Mouse (Mus musculus): ENCODE measurements at regions not wholly inside any gene's neighbourhood (a gene's known extent, or its start where the extent isn't known, plus 50 kb on each side); places are given as distances from the start of the nearest gene placed in this dataset.

DNA sequence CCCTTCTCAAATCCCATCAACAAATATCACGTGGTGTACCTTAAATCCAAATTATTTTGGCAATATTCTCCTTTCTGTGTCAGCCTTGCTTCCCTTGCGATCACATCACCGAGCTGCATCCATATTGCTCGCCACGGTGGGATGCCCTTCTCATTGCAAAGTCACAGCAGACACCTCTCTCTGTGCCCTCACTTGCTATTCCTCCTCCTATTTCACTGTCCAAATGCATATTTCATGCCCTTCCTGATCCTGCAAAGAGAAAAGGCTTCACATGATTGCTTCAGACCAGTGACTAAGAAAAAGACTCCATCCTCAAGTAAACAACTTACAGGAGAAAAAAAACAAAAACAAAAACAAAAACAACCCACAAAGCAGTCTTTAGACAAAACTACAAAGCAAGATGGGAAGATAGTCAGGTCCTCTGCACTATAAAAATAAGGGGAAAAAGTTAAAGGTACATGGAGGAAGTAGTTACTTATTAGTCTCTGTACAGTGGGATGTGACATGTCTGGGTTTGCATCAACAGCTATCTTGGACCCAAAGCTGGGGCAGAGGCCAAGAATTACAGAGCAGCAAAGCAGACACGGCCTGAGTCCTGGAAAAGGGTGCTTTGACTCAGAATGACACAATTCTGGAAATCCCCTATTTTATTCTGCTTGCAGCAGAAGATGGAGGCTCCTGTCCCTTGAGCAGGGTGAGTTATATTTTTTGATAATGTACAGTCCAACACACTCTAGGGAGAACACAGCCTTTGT lies 349.3 kb downstream of the Zfp619 start:
- no peak overlapping the region for H3K4me3 ChIP-seq (ENCODE audit: low read depth, low read length)
- H3K4me2 ChIP-seq (ENCODE audit: low read length): no peak overlapping the region
- DNase-seq (ENCODE audit: low spot score) (no peak), ATAC-seq (replicated peaks; ENCODE audit: low FRiP score, low TSS enrichment, low read depth) (no peak)
- H3K9me3 ChIP-seq (ENCODE audit: control insufficient read depth, low read length): no peaks in the 10 kb centered on the region
- H3K36me3 ChIP-seq (ENCODE audit: control insufficient read depth, insufficient read depth, low read length): no peaks in the 10 kb centered on the region
- no peak overlapping the region for H3K27ac ChIP-seq (ENCODE audit: low read depth)
- H3K27me3 ChIP-seq (replicated peaks; ENCODE audit: control insufficient read depth, insufficient read depth, low read length): no peaks in the 10 kb centered on the region
- 83% methylated on average over 6 of the region's 6 CpGs for WGBS
- no peak overlapping the region for H3K9ac ChIP-seq (ENCODE audit: low read length)
- H3K4me1 ChIP-seq (replicated peaks; ENCODE audit: control insufficient read depth, insufficient read depth, low read length): no peaks in the 10 kb centered on the region

DNA sequence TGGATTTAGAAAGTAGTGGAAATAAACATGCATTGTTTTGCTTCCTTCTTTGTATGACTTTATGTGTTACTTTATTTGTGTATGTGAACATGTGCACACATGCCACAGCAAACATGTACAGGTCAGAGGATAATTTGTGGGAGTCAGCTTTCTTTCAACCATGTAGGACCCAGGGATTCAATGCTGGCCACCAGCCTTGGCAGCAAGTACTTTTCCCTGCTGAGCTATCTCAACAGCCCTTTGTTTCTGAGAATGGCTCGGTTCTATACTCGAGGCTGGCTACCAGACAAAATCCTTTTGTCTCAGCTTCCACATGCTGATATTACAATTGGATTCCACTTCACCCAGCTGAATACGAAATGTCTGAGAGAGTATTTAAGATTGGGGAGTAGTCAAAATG lies 349.9 kb downstream of the Zfp619 start:
- DNase-seq (ENCODE audit: low spot score) (no peak), ATAC-seq (replicated peaks; ENCODE audit: low FRiP score, low TSS enrichment, low read depth) (no peak)
- Histone ChIP-seq H3K27ac (ENCODE audit: low read depth) (no peak overlapping the region), H3K27me3 (replicated peaks; ENCODE audit: control insufficient read depth, insufficient read depth, low read length) (no peaks in the 10 kb centered on the region), H3K4me2 (ENCODE audit: low read length) (no peak overlapping the region), H3K4me1 (replicated peaks; ENCODE audit: control insufficient read depth, insufficient read depth, low read length) (no peaks in the 10 kb centered on the region), H3K9ac (ENCODE audit: low read length) (no peak overlapping the region), H3K9me3 (ENCODE audit: control insufficient read depth, low read length) (no peaks in the 10 kb centered on the region), H3K36me3 (ENCODE audit: control insufficient read depth, insufficient read depth, low read length) (no peaks in the 10 kb centered on the region), H3K4me3 (ENCODE audit: low read depth, low read length) (no peak overlapping the region)
- WGBS: 54% methylated on average over 3 of the region's 3 CpGs

DNA sequence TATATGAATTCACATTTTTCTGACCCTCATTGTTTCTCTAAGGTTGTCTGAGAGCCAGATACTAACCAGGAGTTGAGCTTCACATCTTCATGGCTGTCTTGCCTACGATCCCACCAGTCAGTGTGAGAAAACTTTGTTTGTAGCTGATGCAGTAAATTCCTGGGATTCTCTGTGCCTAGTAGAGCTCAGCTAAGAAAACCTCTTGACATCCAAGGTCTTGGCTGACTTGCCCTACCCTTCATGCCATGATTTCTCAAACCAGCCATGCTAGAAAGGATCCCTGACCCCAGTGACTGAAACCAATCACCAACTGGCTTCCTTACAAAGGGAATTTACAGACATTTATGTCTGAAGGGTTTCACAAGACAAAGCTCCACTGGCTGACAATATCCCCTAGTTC lies 364.5 kb downstream of the Zfp619 start:
- Histone ChIP-seq H3K27ac (ENCODE audit: low read depth) (no peak overlapping the region), H3K4me3 (ENCODE audit: low read depth, low read length) (no peak overlapping the region), H3K9me3 (ENCODE audit: control insufficient read depth, low read length) (no peaks in the 10 kb centered on the region), H3K4me2 (ENCODE audit: low read length) (no peak overlapping the region), H3K36me3 (ENCODE audit: control insufficient read depth, insufficient read depth, low read length) (no peaks in the 10 kb centered on the region), H3K9ac (ENCODE audit: low read length) (no peak overlapping the region), H3K4me1 (replicated peaks; ENCODE audit: control insufficient read depth, insufficient read depth, low read length) (no peaks in the 10 kb centered on the region), H3K27me3 (replicated peaks; ENCODE audit: control insufficient read depth, insufficient read depth, low read length) (no peaks in the 10 kb centered on the region)
- no peak for ATAC-seq (replicated peaks; ENCODE audit: low FRiP score, low TSS enrichment, low read depth)
- WGBS: 28% methylated on average over 1 of the region's 1 CpGs
- no peak for DNase-seq (ENCODE audit: low spot score)

DNA sequence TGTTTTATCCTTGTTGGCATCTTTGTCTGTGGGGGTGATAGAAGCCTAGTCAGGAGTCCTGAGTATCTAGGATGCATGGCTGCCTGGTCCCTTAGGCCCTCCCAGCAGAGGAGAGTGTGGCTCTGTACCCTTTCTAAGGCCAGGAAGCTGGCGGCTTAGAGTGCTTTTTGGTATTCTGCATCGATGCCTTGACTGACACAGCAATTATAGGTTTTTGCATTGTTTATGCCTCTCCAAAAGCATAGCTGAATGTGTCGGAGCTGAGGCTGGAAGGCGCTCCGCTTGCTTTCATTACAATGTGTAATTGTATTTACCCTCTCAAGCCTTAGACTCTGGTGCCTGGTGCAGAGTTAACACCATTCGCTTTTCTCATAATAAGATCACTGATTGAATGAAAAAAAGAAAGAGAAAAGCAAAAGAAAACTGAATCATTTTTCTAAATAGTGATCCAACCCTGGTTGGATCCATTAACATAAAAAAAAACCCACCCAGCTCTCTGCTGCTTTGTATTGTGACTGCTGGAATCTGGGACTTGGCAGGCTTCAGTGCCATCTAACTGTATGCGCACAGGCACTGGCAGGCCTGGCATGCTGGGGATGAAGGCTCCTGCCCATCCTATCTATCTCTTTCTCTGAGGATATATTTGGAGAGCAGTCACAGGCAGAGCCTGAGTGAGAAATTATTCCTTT lies 376.8 kb downstream of the Zfp619 start:
- 85% methylated on average over 7 of the region's 7 CpGs for WGBS
- H3K27ac ChIP-seq (ENCODE audit: low read depth): no peak overlapping the region
- ATAC-seq (replicated peaks; ENCODE audit: low FRiP score, low TSS enrichment, low read depth) (no peak), DNase-seq (ENCODE audit: low spot score) (no peak)
- H3K4me3 ChIP-seq (ENCODE audit: low read depth, low read length): no peak overlapping the region
- no peak overlapping the region for H3K4me2 ChIP-seq (ENCODE audit: low read length)
- H3K4me1 ChIP-seq (replicated peaks; ENCODE audit: control insufficient read depth, insufficient read depth, low read length): no peaks in the 10 kb centered on the region
- no peaks in the 10 kb centered on the region for H3K27me3 ChIP-seq (replicated peaks; ENCODE audit: control insufficient read depth, insufficient read depth, low read length)
- no peaks in the 10 kb centered on the region for H3K9me3 ChIP-seq (ENCODE audit: control insufficient read depth, low read length)
- no peak overlapping the region for H3K9ac ChIP-seq (ENCODE audit: low read length)
- H3K36me3 ChIP-seq (ENCODE audit: control insufficient read depth, insufficient read depth, low read length): no peaks in the 10 kb centered on the region

GRCm38 (mm10) chr7:39896918-39897317 lies 379.4 kb downstream of the Zfp619 start:
- ATAC-seq (replicated peaks; ENCODE audit: low FRiP score, low TSS enrichment, low read depth) (no peak), DNase-seq (ENCODE audit: low spot score) (no peak)
- WGBS: 78% methylated on average over 2 of the region's 2 CpGs

GRCm38 (mm10) chr7:39898268-39898667 lies 380.7 kb downstream of the Zfp619 start:
- H3K4me1 ChIP-seq (replicated peaks; ENCODE audit: control insufficient read depth, insufficient read depth, low read length): no peaks in the 10 kb centered on the region
- ATAC-seq (replicated peaks; ENCODE audit: low FRiP score, low TSS enrichment, low read depth) (no peak), DNase-seq (ENCODE audit: low spot score) (no peak)
- no peak overlapping the region for H3K4me2 ChIP-seq (ENCODE audit: low read length)
- WGBS: 87% methylated on average over 1 of the region's 1 CpGs
- H3K4me3 ChIP-seq (ENCODE audit: low read depth, low read length): no peak overlapping the region
- no peaks in the 10 kb centered on the region for H3K36me3 ChIP-seq (ENCODE audit: control insufficient read depth, insufficient read depth, low read length)
- no peaks in the 10 kb centered on the region for H3K9me3 ChIP-seq (ENCODE audit: control insufficient read depth, low read length)
- H3K9ac ChIP-seq (ENCODE audit: low read length): no peak overlapping the region
- no peak overlapping the region for H3K27ac ChIP-seq (ENCODE audit: low read depth)
- no peaks in the 10 kb centered on the region for H3K27me3 ChIP-seq (replicated peaks; ENCODE audit: control insufficient read depth, insufficient read depth, low read length)

More at GRCm38 (mm10) chr7:39896918-39897317, 379.4 kb downstream of the Zfp619 start:
- no peaks in the 10 kb centered on the region for H3K36me3 ChIP-seq (ENCODE audit: control insufficient read depth, insufficient read depth, low read length)
- no peaks in the 10 kb centered on the region for H3K9me3 ChIP-seq (ENCODE audit: control insufficient read depth, low read length)
- no peak overlapping the region for H3K9ac ChIP-seq (ENCODE audit: low read length)
- H3K27me3 ChIP-seq (replicated peaks; ENCODE audit: control insufficient read depth, insufficient read depth, low read length): no peaks in the 10 kb centered on the region
- H3K4me3 ChIP-seq (ENCODE audit: low read depth, low read length): no peak overlapping the region
- H3K4me2 ChIP-seq (ENCODE audit: low read length): no peak overlapping the region
- no peaks in the 10 kb centered on the region for H3K4me1 ChIP-seq (replicated peaks; ENCODE audit: control insufficient read depth, insufficient read depth, low read length)
- no peak overlapping the region for H3K27ac ChIP-seq (ENCODE audit: low read depth)

DNA sequence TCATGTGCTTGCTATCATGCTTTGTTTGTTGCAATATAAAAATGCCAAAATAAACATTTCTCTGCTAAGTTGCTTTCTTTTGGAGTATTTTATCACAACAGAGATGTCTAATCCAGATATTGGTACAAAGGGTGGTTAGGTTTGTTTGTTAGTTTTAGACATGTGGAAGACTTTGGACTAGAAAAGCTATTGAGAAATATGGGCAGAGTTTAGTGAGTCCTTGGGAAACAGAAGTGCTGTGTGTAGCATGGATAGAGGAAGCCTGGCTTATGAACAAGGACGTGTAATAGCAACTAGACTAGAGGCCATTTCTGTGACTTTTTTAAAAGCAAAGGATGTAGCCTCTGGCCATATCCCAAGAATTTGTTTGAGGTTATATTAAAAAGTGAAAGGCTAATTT lies 416.4 kb downstream of the Zfp619 start:
- ATAC-seq (replicated peaks; ENCODE audit: low FRiP score, low TSS enrichment, low read depth) (no peak), DNase-seq (ENCODE audit: low spot score) (no peak)
- no peaks in the 10 kb centered on the region for H3K9me3 ChIP-seq (ENCODE audit: control insufficient read depth, low read length)
- H3K27ac ChIP-seq (ENCODE audit: low read depth): no peak overlapping the region
- no peak overlapping the region for H3K9ac ChIP-seq (ENCODE audit: low read length)
- no peak overlapping the region for H3K4me2 ChIP-seq (ENCODE audit: low read length)
- H3K36me3 ChIP-seq (ENCODE audit: control insufficient read depth, insufficient read depth, low read length): no peaks in the 10 kb centered on the region
- 55% methylated on average over 1 of the region's 1 CpGs for WGBS
- no peaks in the 10 kb centered on the region for H3K4me1 ChIP-seq (replicated peaks; ENCODE audit: control insufficient read depth, insufficient read depth, low read length)
- no peak overlapping the region for H3K4me3 ChIP-seq (ENCODE audit: low read depth, low read length)
- H3K27me3 ChIP-seq (replicated peaks; ENCODE audit: control insufficient read depth, insufficient read depth, low read length): no peaks in the 10 kb centered on the region

- WGBS: 66% methylated on average over 4 of the region's 4 CpGs
- no peak for DNase-seq (ENCODE audit: low spot score)
- ATAC-seq (replicated peaks; ENCODE audit: low FRiP score, low TSS enrichment, low read depth): no peak
These were observed 419.7 kb downstream of the Zfp619 start for GRCm38 (mm10) chr7:39937262-39937661.

More at GRCm38 (mm10) chr7:39937262-39937661, 419.7 kb downstream of the Zfp619 start:
- no peaks in the 10 kb centered on the region for H3K36me3 ChIP-seq (ENCODE audit: control insufficient read depth, insufficient read depth, low read length)
- no peaks in the 10 kb centered on the region for H3K9me3 ChIP-seq (ENCODE audit: control insufficient read depth, low read length)
- H3K27me3 ChIP-seq (replicated peaks; ENCODE audit: control insufficient read depth, insufficient read depth, low read length): no peaks in the 10 kb centered on the region
- no peak overlapping the region for H3K9ac ChIP-seq (ENCODE audit: low read length)
- no peaks in the 10 kb centered on the region for H3K4me1 ChIP-seq (replicated peaks; ENCODE audit: control insufficient read depth, insufficient read depth, low read length)
- no peak overlapping the region for H3K4me2 ChIP-seq (ENCODE audit: low read length)
- H3K4me3 ChIP-seq (ENCODE audit: low read depth, low read length): no peak overlapping the region
- no peak overlapping the region for H3K27ac ChIP-seq (ENCODE audit: low read depth)

Data from intestine, embryonic 14.5 days (tissue).